Mouse (Mus musculus): ENCODE results near the gene Vwa7. TPM values are rescaled to one million over a fixed set of nuclear protein-coding genes. Genes with fewer than 3 reads are reported as not detected.

Vwa7 gene
- polyA plus RNA-seq, 1 experiment, result 0.72 TPM

DNA sequence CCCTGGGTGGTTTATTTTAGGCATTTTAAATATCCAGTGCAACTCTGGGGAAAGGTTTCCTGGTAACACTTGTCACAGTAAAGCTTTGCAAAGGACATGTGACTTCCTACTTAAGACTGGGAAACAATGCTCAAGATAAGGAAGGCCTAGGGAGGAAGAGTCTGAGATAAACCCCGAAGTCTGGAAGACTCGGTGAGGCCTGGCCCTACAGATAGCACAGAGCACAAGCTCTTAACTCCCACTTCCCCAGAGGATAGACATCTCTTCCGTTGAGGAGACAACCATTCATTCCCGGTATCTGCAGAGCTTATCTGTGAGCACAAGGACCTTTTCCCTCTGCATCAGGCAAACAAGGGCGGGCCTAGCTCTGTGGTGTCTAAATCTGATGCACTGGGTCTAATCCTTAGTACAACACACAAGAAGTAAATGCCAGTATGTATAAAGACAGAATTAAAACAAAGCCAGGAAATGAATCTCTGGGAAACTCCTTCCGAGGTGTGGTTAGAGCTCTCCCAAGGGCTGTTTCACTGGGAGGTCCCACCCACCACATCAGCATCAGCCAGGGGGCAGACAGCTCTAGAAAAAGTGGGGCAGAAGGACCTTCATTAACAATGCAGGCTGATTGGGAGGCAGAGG lies 5.6 kb downstream of the Vwa7 start:
- WGBS, result 70% methylated on average over 6 of the region's 6 CpGs
- TF ChIP-seq CTCF (IDR thresholded peaks at IDR 0.05; ENCODE audit: extremely low read depth, insufficient read depth, insufficient read length, insufficient replicate concordance) (no peak), POLR2A (IDR thresholded peaks at IDR 0.05; ENCODE audit: low read depth, low read length) (no peak)
- Histone ChIP-seq H3K36me3 (ENCODE audit: control insufficient read depth, insufficient read depth, low read length) (no peaks in the 10 kb centered on the region), H3K4me3 (ENCODE audit: extremely low read depth, insufficient read depth, insufficient read length) (no peak overlapping the region), H3K4me1 (ENCODE audit: control insufficient read depth, insufficient read depth, insufficient read length) (peaks cover 13% of the 10 kb centered on the region), H3K27me3 (ENCODE audit: control insufficient read depth, insufficient read depth, low read length) (no peaks in the 10 kb centered on the region), H3K27ac (ENCODE audit: insufficient read depth, low read length) (no peak overlapping the region)
- no peak for DNase-seq (ENCODE audit: low read depth in 1 of 2, low spot score in 2 of 2)

- Histone ChIP-seq H3K27me3 (ENCODE audit: control insufficient read depth, insufficient read depth, low read length) (no peaks in the 10 kb centered on the region), H3K27ac (ENCODE audit: insufficient read depth, low read length) (no peak overlapping the region), H3K4me1 (ENCODE audit: control insufficient read depth, insufficient read depth, insufficient read length) (peaks cover 18% of the 10 kb centered on the region), H3K4me3 (ENCODE audit: extremely low read depth, insufficient read depth, insufficient read length) (no peak overlapping the region), H3K36me3 (ENCODE audit: control insufficient read depth, insufficient read depth, low read length) (no peaks in the 10 kb centered on the region)
- TF ChIP-seq CTCF (IDR thresholded peaks at IDR 0.05; ENCODE audit: extremely low read depth, insufficient read depth, insufficient read length, insufficient replicate concordance) (no peak), POLR2A (IDR thresholded peaks at IDR 0.05; ENCODE audit: low read depth, low read length) (no peak)
- 91% methylated on average over 8 of the region's 8 CpGs for WGBS
- DNase-seq (ENCODE audit: low read depth in 1 of 2, low spot score in 2 of 2), result no peak
Measured at GRCm38 (mm10) chr17:35022541-35023060, 6.2 kb downstream of the Vwa7 start.

DNA sequence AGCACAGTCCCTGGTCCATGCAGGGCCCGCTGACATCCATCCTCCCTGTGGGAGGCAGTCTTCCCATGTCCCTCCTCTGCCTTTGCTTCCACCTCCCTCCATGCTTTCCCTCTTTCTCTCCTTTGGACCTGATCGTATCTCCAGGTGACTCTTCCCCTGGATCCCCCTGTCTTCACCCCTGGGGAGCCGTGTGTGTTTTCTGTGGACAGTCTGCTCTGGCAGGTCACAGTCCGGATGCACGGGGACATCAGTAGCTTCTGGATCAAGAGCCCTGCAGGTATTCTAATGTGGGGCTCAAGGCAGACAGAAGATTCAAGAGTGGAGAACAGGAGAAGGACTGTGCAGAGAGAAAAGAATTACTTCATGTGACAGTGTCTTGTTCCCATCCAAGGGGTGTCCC lies 6.8 kb downstream of the Vwa7 start:
- Histone ChIP-seq H3K4me3 (ENCODE audit: extremely low read depth, insufficient read depth, insufficient read length) (no peak overlapping the region), H3K4me1 (ENCODE audit: control insufficient read depth, insufficient read depth, insufficient read length) (peaks cover 20% of the 10 kb centered on the region), H3K27ac (ENCODE audit: insufficient read depth, low read length) (no peak overlapping the region), H3K27me3 (ENCODE audit: control insufficient read depth, insufficient read depth, low read length) (no peaks in the 10 kb centered on the region), H3K36me3 (ENCODE audit: control insufficient read depth, insufficient read depth, low read length) (no peaks in the 10 kb centered on the region)
- WGBS, result 97% methylated on average over 5 of the region's 5 CpGs
- TF ChIP-seq POLR2A (IDR thresholded peaks at IDR 0.05; ENCODE audit: low read depth, low read length) (no peak), CTCF (IDR thresholded peaks at IDR 0.05; ENCODE audit: extremely low read depth, insufficient read depth, insufficient read length, insufficient replicate concordance) (no peak)
- no peak for DNase-seq (ENCODE audit: low read depth in 1 of 2, low spot score in 2 of 2)

DNA sequence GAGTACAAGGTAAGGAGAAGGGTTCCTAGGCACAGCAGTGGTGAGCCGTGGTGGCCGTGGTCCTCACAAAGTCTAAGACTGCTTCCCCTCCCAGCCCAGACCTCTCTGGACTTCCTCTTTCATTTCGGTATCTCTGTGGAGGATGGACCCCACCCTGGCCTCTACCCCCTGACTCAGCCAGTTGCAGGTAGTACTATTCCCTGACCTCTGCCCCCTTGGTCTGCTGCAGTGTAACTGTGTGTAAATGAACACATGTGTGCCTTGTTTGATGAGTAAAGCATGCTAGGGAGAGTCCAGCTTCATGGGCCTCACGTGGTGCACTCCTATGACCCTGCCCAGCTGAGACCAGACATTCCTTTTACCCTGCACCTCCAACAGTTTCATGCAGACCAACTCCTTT lies 7.4 kb downstream of the Vwa7 start:
- Histone ChIP-seq H3K36me3 (ENCODE audit: control insufficient read depth, insufficient read depth, low read length) (no peaks in the 10 kb centered on the region), H3K27me3 (ENCODE audit: control insufficient read depth, insufficient read depth, low read length) (no peaks in the 10 kb centered on the region), H3K4me1 (ENCODE audit: control insufficient read depth, insufficient read depth, insufficient read length) (peaks cover 20% of the 10 kb centered on the region), H3K27ac (ENCODE audit: insufficient read depth, low read length) (no peak overlapping the region), H3K4me3 (ENCODE audit: extremely low read depth, insufficient read depth, insufficient read length) (no peak overlapping the region)
- 28% methylated on average over 4 of the region's 4 CpGs for WGBS
- TF ChIP-seq POLR2A (IDR thresholded peaks at IDR 0.05; ENCODE audit: low read depth, low read length) (no peak), CTCF (IDR thresholded peaks at IDR 0.05; ENCODE audit: extremely low read depth, insufficient read depth, insufficient read length, insufficient replicate concordance) (no peak)
- DNase-seq (ENCODE audit: low read depth in 1 of 2, low spot score in 2 of 2), result no peak

DNA sequence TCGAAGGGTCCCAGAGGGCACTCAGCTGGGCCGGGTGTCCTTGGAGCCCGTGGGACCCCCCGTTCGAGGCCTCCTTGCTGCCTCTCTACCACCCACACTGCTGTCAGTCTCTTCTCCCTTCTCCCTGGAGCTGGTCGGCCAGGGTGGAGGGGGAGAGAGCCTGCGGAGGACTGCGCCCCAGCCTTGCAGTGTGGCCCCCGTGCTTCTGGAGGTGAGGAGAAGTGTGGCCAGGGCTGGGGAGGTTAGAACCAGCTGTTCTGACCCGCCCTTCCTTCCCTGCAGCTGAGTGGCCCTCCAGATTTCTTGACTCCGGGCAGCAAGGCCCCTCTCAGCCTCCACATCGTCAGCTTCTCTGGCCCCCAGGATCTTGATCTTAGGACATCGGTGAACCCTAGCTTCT lies 7.9 kb downstream of the Vwa7 start:
- Histone ChIP-seq H3K4me3 (ENCODE audit: extremely low read depth, insufficient read depth, insufficient read length) (no peak overlapping the region), H3K27ac (ENCODE audit: insufficient read depth, low read length) (no peak overlapping the region), H3K4me1 (ENCODE audit: control insufficient read depth, insufficient read depth, insufficient read length) (peaks cover 21% of the 10 kb centered on the region), H3K36me3 (ENCODE audit: control insufficient read depth, insufficient read depth, low read length) (no peaks in the 10 kb centered on the region), H3K27me3 (ENCODE audit: control insufficient read depth, insufficient read depth, low read length) (no peaks in the 10 kb centered on the region)
- no peak for DNase-seq (ENCODE audit: low read depth in 1 of 2, low spot score in 2 of 2)
- WGBS, result 64% methylated on average over 13 of the region's 13 CpGs
- no peak for TF ChIP-seq CTCF (IDR thresholded peaks at IDR 0.05; ENCODE audit: extremely low read depth, insufficient read depth, insufficient read length, insufficient replicate concordance)
- TF ChIP-seq POLR2A (IDR thresholded peaks at IDR 0.05; ENCODE audit: low read depth, low read length), result no peak

DNA sequence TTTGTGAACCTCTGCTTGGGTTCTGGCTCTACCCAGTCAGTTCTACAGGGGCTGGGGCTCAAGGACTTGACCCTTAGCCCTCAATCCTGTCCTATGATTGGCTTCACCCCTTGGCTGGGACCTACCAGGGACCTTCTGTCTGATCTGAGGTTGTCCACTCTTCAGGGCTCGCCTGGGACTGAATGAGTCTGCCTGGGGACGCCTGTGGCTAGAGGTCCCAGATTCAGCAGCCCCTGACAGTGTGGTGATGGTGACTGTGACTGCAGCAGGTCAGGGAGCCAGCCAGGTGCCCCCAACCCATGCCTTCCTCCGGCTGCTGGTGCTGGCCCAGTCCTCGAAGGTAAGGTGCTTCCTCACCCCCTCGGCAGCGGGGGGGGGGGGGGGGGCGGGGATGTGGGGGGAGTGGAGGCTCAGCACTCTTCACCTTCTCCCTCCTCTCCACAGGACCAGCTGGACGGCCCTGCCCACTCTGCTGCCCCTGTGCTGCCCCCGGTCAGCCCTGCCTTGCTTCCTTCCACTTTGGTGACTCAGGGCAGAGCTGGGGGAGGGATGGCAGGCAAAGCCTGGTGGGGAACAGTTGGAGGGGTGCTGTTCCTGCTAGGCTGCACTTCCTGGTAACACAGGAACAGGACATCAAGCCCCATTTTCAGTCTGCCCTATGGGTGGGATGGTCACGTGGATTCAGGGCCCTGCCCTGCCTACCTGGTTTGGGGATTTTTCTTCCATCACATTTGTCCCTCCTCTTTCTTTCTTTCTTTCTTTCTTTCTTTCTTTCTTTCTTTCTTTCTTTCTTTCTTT lies 8.5 kb downstream of the Vwa7 start:
- Histone ChIP-seq H3K4me1 (ENCODE audit: control insufficient read depth, insufficient read depth, insufficient read length) (peaks cover 26% of the 10 kb centered on the region), H3K27me3 (ENCODE audit: control insufficient read depth, insufficient read depth, low read length) (no peaks in the 10 kb centered on the region), H3K27ac (ENCODE audit: insufficient read depth, low read length) (no peak overlapping the region), H3K4me3 (ENCODE audit: extremely low read depth, insufficient read depth, insufficient read length) (no peak overlapping the region), H3K36me3 (ENCODE audit: control insufficient read depth, insufficient read depth, low read length) (no peaks in the 10 kb centered on the region)
- TF ChIP-seq CTCF (IDR thresholded peaks at IDR 0.05; ENCODE audit: extremely low read depth, insufficient read depth, insufficient read length, insufficient replicate concordance) (no peak), POLR2A (IDR thresholded peaks at IDR 0.05; ENCODE audit: low read depth, low read length) (no peak)
- WGBS, result 37% methylated on average over 10 of the region's 10 CpGs
- DNase-seq (ENCODE audit: low read depth in 1 of 2, low spot score in 2 of 2), result no peak

DNA sequence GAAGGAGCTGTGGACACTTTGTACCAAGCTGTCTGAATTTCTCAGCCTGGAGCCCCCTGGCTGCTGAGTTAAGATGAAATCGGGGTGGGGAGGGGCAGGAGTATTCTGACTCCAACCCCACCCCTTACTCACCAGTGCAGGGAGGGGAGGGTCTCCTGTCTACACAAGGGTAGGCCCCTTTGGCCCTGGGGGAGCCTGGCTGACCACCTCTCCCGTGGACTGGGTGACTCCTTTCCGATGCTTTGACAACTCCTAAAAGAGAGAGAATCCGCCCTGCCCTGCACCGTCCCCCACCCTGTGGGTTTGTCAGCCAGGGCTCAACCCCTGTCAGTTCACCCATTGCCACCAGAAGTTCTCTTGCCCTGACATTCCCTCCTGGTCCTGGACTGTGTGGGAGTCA lies 9.8 kb downstream of the Vwa7 start:
- DNase-seq (ENCODE audit: low read depth in 1 of 2, low spot score in 2 of 2), result no peak
- no peaks in the 10 kb centered on the region for H3K27me3 ChIP-seq (ENCODE audit: control insufficient read depth, insufficient read depth, low read length)
- 88% methylated on average over 5 of the region's 5 CpGs for WGBS
- TF ChIP-seq CTCF (IDR thresholded peaks at IDR 0.05; ENCODE audit: extremely low read depth, insufficient read depth, insufficient read length, insufficient replicate concordance), result no peak
- TF ChIP-seq POLR2A (IDR thresholded peaks at IDR 0.05; ENCODE audit: low read depth, low read length), result no peak
- no peak overlapping the region for H3K4me3 ChIP-seq (ENCODE audit: extremely low read depth, insufficient read depth, insufficient read length)
- no peak overlapping the region for H3K27ac ChIP-seq (ENCODE audit: insufficient read depth, low read length)
- H3K4me1 ChIP-seq (ENCODE audit: control insufficient read depth, insufficient read depth, insufficient read length), result peaks cover 28% of the 10 kb centered on the region
- no peaks in the 10 kb centered on the region for H3K36me3 ChIP-seq (ENCODE audit: control insufficient read depth, insufficient read depth, low read length)
